In the genomic region with DNA sequence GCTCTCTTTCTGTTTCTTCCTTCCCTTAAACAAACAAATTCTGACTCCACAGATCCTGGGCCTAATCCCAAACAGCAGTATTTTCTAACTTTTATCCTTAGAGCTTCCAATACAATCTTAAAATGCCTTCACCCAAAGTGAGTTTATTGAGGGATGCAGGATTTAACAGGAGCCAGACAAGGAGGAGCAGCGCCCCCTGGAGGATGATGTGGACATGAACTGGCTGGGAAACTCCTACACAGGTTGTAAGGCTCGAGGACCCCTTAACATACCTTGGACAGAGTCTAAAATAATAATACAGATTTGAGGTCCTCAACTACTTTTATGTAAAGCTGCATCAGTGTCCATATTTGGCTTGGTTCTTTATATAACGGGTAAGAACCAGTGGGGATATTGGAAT, we compare ENCODE assay signal across 8 mouse cellular contexts. TPM values are rescaled to one million over a fixed set of nuclear protein-coding genes. Genes with fewer than 3 reads are reported as not detected.
DNase-seq lines count a peak whose midpoint lies in the region; ATAC-seq lines count a peak whose summit lies in the region.

No protein-coding gene starts in this region.

- H3K27ac ChIP-seq in heart, embryonic 10.5 days = no peak overlapping the region
- H3K27ac ChIP-seq in midbrain, embryonic 14.5 days (replicated peaks; ENCODE audit: low read depth, low read length) = no peak overlapping the region

- no peak; the same call in 1 of the 2 replicates for ATAC-seq in midbrain, embryonic 14.5 days (ENCODE audit: low FRiP score, low TSS enrichment)

- no peaks in the 10 kb centered on the region for H3K9me3 ChIP-seq in heart, embryonic 10.5 days
- H3K9me3 ChIP-seq in midbrain, embryonic 14.5 days (ENCODE audit: control insufficient read depth, low read length) = no peaks in the 10 kb centered on the region

- H3K9ac ChIP-seq in midbrain, embryonic 14.5 days (replicated peaks; ENCODE audit: low read length) = no peak overlapping the region

- DNase-seq in heart, adult 11 months = peak; percentile 41
- DNase-seq in heart, embryonic 10.5 days (ENCODE audit: low spot score) = no peak
- peak; percentile 67 for DNase-seq in 3T3-L1 (ENCODE audit: low read depth, low spot score)
- DNase-seq in adrenal gland, adult 2 months = peak; percentile 36
- peak; percentile 82 for DNase-seq in embryo, embryonic 11 days
- DNase-seq in induced T-regulatory cell, adult 2 months (ENCODE audit: low read depth) = peak; percentile 74
- peak; percentile 91 for DNase-seq in midbrain, embryonic 14.5 days
- peak; percentile 75 for DNase-seq in testis, postnatal 10 days (ENCODE audit: low spot score)

- H3K4me3 ChIP-seq in heart, embryonic 10.5 days = no peak overlapping the region
- H3K4me3 ChIP-seq in midbrain, embryonic 14.5 days (replicated peaks; ENCODE audit: low read depth, low read length) = no peak overlapping the region

- no peaks in the 10 kb centered on the region for H3K4me1 ChIP-seq in heart, embryonic 10.5 days
- no peaks in the 10 kb centered on the region for H3K4me1 ChIP-seq in midbrain, embryonic 14.5 days (ENCODE audit: control insufficient read depth, insufficient read depth, low read length)

- WGBS in heart, embryonic 10.5 days = 13% methylated on average over 3 of the region's 3 CpGs
- WGBS in midbrain, embryonic 14.5 days = 12% methylated on average over 3 of the region's 3 CpGs

- H3K4me2 ChIP-seq in midbrain, embryonic 14.5 days (ENCODE audit: low read length) = no peak overlapping the region

- H3K36me3 ChIP-seq in heart, embryonic 10.5 days = no peaks in the 10 kb centered on the region
- no peaks in the 10 kb centered on the region for H3K36me3 ChIP-seq in midbrain, embryonic 14.5 days (ENCODE audit: control insufficient read depth, insufficient read depth, low read length)

- H3K27me3 ChIP-seq in heart, embryonic 10.5 days (ENCODE audit: insufficient read depth, poor library complexity, severe bottlenecking) = no peaks in the 10 kb centered on the region; the same call in 1 of the 2 replicates
- H3K27me3 ChIP-seq in midbrain, embryonic 14.5 days (ENCODE audit: control insufficient read depth, insufficient read depth, low read length) = no peaks in the 10 kb centered on the region

RNA-seq across cellular contexts. Expression of gene Lonrf2, which starts 19.7 kb away (rescaled TPM):
- polyA plus RNA-seq in heart, embryonic 10.5 days (2016; fragmentation: Nextera tagmentation; extraction: Ambion mirVana) = 0.59 and 0.60 TPM in 2 replicates
- total RNA-seq in adrenal gland, adult 2 months (2021) = 1 to 10 TPM; 4.6 to 7.1 TPM
- 2.9 TPM in 2 replicates for polyA plus RNA-seq in adrenal gland, adult 2 months (2012; rRNA removed)
- polyA plus RNA-seq in midbrain, embryonic 14.5 days (2014; fragmentation: Nextera tagmentation; extraction: Ambion mirVana) = 21.4 and 28.1 TPM in 2 replicates

RNA-seq across cellular contexts. Expression of gene Chst10, which starts 41.8 kb away (rescaled TPM):
- polyA plus RNA-seq in heart, embryonic 10.5 days (2016; fragmentation: Nextera tagmentation; extraction: Ambion mirVana) = 4.5 and 6.4 TPM in 2 replicates
- 1 to 10 TPM in 1 of 2 experiments, under 1 TPM in 1; 0.75 to 3.1 TPM for total RNA-seq in adrenal gland, adult 2 months (2021)
- 0.94 and 2.3 TPM in 2 replicates for polyA plus RNA-seq in adrenal gland, adult 2 months (2012; rRNA removed)
- polyA plus RNA-seq in midbrain, embryonic 14.5 days (2014; fragmentation: Nextera tagmentation; extraction: Ambion mirVana) = 64.3 and 67.7 TPM in 2 replicates
